Mouse (Mus musculus) left cerebral cortex, adult 2 months (tissue): ENCODE data around the gene Ubr4. TPM values are rescaled to one million over a fixed set of nuclear protein-coding genes. Genes with fewer than 3 reads are reported as not detected.

Source experiments
- DNase-seq, 2 experiments: peaks; one replicate each; pipeline ENCODE4 v3.0.0; 2021 to 2022; ENCODE audit warnings: low spot score in 2 of 2, mixed read lengths in 1 of 2; ENCODE audit errors: extremely low spot score in 1 of 2
- H3K27ac ChIP-seq: fragments of 200-600 bp; 2 replicates; pipeline ENCODE4 v1.8.1; 2022
- H3K4me3 ChIP-seq: fragments of 200-600 bp; 2 replicates; pipeline ENCODE4 v1.8.1; 2022
- CTCF ChIP-seq: fragments of 200-600 bp; IDR thresholded peaks from 2 replicates; pipeline ENCODE4 v1.8.1; 2022; ENCODE audit warnings: antibody characterized with exemption, mild to moderate bottlenecking, moderate library complexity
- intact Hi-C: fragments of 180-260 bp; cut with DNase I; formaldehyde crosslinking; loops from one replicate; pipeline ENCODE4 v1.15.1; 2025
- total RNA-seq, 2 experiments: library from RNA; stranded (reverse); gene quantifications; 2 replicates each; pipeline ENCODE4 v1.2.3; 2021

The Ubr4 gene
- total RNA-seq, 2 experiments from 2014 or later = 187 to 199 TPM

- intact Hi-C loops = no loop called here
- DNase-seq = no peak
- no peak for TF ChIP-seq CTCF
- no peak overlapping the region for H3K27ac ChIP-seq
- no peak overlapping the region for H3K4me3 ChIP-seq
Observed at GRCm38 (mm10) chr4:139476663-139477625, 124.5 kb downstream of the Ubr4 start.

DNA sequence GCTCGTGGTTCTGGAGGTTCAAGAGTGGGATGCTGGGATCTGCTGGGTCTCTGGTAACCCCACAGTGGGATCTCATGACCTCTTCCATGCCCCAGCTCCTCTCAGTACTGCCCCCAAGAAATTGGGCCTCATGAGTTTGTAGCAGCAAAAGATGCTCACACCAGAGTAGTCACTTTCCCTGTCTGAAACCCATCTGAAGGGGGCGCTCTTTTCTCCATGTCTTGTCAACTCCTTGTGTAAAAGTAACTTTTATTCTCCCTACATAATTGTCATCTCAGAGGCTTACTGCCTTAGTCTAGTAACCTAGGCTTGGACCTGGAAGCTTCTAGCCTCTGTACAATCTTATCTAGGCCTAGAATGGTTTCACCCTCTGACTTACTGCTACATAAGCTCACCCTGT is 125.6 kb downstream of the Ubr4 start:
- Histone ChIP-seq H3K4me3 (no peak overlapping the region), H3K27ac (no peak overlapping the region)
- TF ChIP-seq CTCF = peak; percentile 36
- no peak for DNase-seq
- intact Hi-C loops = no loop called here

GRCm38 (mm10) chr4:139479176-139479575 is 126.8 kb downstream of the Ubr4 start:
- intact Hi-C loops = no loop called here
- TF ChIP-seq CTCF = no peak
- H3K4me3 ChIP-seq = no peak overlapping the region
- DNase-seq = no peak
- H3K27ac ChIP-seq = no peak overlapping the region

DNA sequence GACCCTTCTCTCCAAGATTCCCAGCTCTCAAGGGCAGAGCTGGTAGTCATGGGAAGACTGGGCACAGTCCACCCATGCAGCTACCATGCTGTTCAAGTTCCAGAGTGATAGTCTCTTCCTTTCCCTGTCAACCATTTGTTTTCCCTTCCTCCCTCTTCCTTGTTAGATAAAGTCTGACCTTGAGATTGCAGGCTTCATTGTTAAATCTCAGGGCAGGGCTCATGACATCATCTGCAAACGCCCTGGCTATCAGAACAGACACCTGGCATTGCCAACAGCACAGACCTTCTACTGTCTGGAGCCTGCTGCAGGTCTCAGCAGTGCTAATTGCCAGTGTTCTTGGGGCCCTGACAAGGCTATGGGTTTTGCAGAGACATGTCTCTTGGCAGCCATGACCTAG is 129.0 kb downstream of the Ubr4 start:
- H3K4me3 ChIP-seq = no peak overlapping the region
- TF ChIP-seq CTCF = no peak
- H3K27ac ChIP-seq = no peak overlapping the region
- intact Hi-C loops = no loop called here
- no peak for DNase-seq

DNA sequence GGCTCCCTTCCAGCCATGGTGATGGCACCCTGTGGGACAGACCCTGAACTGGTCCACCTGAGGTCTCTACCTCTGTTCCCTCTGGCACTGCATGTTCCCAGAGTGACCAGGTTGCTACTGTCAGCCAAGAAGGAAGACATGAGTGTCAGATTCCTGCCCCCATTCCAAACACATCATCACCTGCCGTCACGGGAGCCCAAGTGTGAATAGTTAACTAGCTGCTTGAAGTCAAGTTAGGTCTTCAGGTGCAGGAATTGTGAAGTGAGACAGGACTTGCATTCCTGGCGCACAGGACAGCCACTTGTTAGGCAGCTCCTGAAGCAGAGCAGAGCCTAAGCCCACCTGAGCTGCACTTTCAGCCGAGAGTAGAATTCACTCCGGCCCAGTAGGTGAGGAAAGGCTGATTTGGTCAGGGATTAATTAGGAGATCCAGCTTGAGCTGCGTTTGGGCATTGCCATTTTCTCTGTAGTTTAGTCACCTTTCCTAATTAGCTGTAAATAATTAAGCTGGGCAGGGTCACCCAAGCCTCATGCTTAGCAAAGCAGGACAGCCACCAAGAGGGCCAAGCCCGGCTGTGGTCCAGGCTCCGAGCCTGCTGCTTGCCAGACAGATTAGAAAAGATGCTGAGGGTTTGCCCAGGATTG is 131.2 kb downstream of the Ubr4 start:
- Histone ChIP-seq H3K27ac (no peak overlapping the region), H3K4me3 (no peak overlapping the region)
- no peak for TF ChIP-seq CTCF
- DNase-seq = no peak
- intact Hi-C loops = no loop called here

GRCm38 (mm10) chr4:139484496-139484895 is 132.1 kb downstream of the Ubr4 start:
- no peak for DNase-seq
- Histone ChIP-seq H3K4me3 (no peak overlapping the region), H3K27ac (no peak overlapping the region)
- intact Hi-C loops = no loop called here
- TF ChIP-seq CTCF = no peak

DNA sequence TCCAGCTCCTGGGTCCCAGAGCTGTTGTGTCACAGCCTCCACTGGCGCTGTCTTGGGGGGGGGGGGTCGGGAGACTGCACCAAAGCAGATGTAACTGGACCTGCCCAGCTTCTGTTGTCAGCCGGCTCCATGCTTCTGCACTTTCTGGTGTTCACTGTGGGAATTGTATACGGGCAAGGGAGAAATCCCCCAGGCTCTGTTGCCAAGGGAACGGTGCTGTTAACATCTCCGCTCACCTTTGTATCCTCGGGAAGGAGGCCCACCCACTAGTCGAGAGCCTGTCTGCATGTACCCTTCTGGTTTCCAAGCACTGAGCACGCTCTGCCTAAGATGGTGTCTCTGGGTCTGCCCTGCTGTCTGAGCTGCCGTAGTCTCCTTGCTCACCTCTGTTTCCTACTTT is 134.7 kb downstream of the Ubr4 start:
- intact Hi-C loops = no loop called here
- DNase-seq = no peak
- H3K27ac ChIP-seq = no peak overlapping the region
- no peak overlapping the region for H3K4me3 ChIP-seq
- TF ChIP-seq CTCF = no peak

- intact Hi-C loops = no loop called here
- no peak for TF ChIP-seq CTCF
- H3K4me3 ChIP-seq = no peak overlapping the region
Observed at GRCm38 (mm10) chr4:139488325-139488724, 135.9 kb downstream of the Ubr4 start.

DNA sequence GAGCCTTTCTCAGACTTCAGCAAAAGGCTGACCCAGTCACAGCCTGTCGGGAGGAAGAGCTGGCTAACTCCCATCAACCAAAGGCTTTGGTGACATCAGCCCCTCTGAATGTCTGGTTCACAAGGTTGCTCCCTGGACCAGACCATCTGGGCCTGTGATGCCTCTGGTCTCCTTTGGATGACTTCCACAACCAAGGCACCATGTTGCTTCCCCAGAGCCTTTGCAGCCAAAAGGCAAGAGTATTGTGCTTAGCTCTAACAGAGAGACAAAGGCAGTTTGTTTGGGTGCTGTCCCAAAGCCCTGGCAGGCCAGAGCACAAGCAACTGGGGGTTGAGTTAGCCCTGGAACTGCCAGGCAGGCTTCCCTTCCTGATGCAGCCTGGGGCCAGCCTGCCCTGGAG is 137.5 kb downstream of the Ubr4 start:
- peak in 1 of 2 experiments; percentile 43 for DNase-seq
- intact Hi-C loops = loop anchor here (5.0 kb wide), 1 partner anchor 82 kb away; no protein-coding TSS in a partner anchor
- Histone ChIP-seq H3K4me3 (no peak overlapping the region), H3K27ac (no peak overlapping the region; the same call in 1 of the 2 replicates)
- no peak for TF ChIP-seq CTCF

More at GRCm38 (mm10) chr4:139488325-139488724, 135.9 kb downstream of the Ubr4 start:
- no peak for DNase-seq
- H3K27ac ChIP-seq = no peak overlapping the region

DNA sequence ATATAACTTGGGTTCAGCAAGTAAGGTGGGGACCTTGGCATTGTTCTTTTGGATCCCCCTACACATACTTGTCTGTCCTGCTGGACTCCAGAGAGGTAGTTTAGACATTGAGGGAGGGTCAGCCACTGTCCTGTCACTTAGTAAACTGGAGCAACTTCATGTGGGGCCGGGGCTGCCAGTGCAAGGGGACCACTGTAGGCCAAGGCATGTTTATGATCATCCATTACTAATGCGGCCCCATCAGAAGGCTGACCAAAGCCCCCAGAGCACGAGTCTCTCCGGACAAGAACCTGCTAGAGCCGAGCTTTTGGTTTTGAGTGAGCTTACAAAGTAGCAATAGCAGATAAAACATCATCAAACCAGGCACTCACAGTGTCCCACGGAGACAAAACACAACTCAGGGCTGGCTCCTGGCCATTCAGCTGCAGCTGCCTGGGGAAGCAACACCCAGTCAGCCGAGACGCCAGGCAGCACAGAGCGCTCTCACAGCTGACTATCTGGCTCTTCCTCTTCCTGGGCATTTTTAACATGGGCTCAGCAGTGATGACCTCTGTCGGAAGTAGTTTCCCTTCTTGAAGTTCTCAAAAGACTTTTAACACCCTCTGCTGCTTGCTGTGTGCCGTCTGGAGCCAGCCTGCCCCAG is 138.1 kb downstream of the Ubr4 start:
- no peak for TF ChIP-seq CTCF
- H3K4me3 ChIP-seq = no peak overlapping the region
- DNase-seq = peak; percentile 47 to 56
- H3K27ac ChIP-seq = peak overlapping the region; percentile 16
- intact Hi-C loops = loop anchor here (5.0 kb wide), 1 partner anchor 82 kb away; no protein-coding TSS in a partner anchor

- Histone ChIP-seq H3K27ac (no peak overlapping the region), H3K4me3 (no peak overlapping the region)
- TF ChIP-seq CTCF = no peak
- intact Hi-C loops = loop anchor here (5.0 kb wide), 1 partner anchor 81 kb away; no protein-coding TSS in a partner anchor
- no peak for DNase-seq
Observed at GRCm38 (mm10) chr4:139491541-139492170, 139.2 kb downstream of the Ubr4 start.
